Mouse (Mus musculus): ENCODE data around the gene Kndc1. TPM values are rescaled to one million over a fixed set of nuclear protein-coding genes. Genes with fewer than 3 reads are reported as not detected.

Kndc1 gene
- polyA plus RNA-seq, 1 experiment from 2014 or later = 0.11 TPM

DNA sequence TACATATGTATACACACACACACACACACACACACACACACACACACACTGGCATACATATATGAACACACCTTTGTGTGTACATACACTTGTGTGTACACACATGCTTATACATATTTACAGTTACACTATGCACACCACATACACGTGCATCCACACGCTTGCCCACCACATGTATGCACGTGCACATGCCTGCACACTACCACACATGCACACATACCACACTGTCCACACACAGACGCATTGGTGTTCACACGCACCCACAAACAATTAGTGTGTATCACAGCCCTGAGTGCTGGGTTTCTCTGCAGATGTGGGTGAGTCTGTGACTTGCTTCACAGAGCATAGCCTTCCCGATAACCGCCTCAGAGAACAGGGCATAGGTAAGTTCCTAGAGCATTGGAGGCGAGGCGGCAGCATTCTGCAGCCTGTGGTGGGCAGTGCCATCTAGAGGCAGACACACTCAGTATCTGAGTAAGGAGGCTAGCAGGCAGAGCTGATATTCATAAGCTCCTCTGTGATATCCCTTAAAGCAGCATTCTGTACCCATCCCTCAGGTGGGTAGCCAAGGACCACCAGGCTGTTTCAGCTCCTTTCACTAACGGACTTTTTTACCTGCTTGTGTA lies 17.2 kb upstream of the Kndc1 start:
- Histone ChIP-seq H3K4me2 (no peak overlapping the region), H3K36me3 (no peaks in the 10 kb centered on the region), H3K27me3 (replicated peaks) (peaks cover 26% of the 10 kb centered on the region; the same call in 1 of the 2 replicates), H3K9ac (no peak overlapping the region), H3K9me3 (no peaks in the 10 kb centered on the region), H3K4me1 (no peaks in the 10 kb centered on the region), H3K4me3 (no peak overlapping the region), H3K27ac (replicated peaks) (no peak overlapping the region)
- no peak for ATAC-seq (ENCODE audit: extremely low read depth, insufficient number of reproducible peaks, low FRiP score, low TSS enrichment)
- whole genome bisulfite sequencing = 57% methylated on average over 10 of the region's 10 CpGs

DNA sequence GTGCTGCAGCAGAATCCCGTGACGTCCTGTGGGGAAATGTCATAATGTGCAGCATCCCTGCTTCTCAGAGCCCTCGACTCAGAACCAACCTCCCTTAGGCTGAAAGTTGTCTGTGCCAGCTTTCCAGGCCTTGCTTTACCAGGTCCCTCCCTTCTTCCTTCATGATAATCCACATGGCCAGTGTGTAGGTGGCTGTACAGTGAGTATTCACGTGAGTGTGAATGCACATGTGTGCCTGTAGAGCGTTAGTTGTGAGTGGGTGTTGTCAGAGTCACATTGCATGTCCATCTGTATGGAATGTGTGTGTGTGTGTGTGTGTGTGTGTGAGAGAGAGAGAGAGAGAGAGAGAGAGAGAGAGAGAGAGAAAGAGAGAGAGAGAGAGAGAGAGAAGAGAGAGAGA lies 16.4 kb upstream of the Kndc1 start:
- Histone ChIP-seq H3K4me2 (no peak overlapping the region), H3K4me3 (no peak overlapping the region), H3K9me3 (no peaks in the 10 kb centered on the region), H3K27me3 (replicated peaks) (peaks cover 26% of the 10 kb centered on the region; the same call in 1 of the 2 replicates), H3K4me1 (no peaks in the 10 kb centered on the region), H3K36me3 (no peaks in the 10 kb centered on the region), H3K9ac (no peak overlapping the region), H3K27ac (replicated peaks) (no peak overlapping the region)
- WGBS = 70% methylated on average over 5 of the region's 5 CpGs
- no peak for ATAC-seq (ENCODE audit: extremely low read depth, insufficient number of reproducible peaks, low FRiP score, low TSS enrichment)

DNA sequence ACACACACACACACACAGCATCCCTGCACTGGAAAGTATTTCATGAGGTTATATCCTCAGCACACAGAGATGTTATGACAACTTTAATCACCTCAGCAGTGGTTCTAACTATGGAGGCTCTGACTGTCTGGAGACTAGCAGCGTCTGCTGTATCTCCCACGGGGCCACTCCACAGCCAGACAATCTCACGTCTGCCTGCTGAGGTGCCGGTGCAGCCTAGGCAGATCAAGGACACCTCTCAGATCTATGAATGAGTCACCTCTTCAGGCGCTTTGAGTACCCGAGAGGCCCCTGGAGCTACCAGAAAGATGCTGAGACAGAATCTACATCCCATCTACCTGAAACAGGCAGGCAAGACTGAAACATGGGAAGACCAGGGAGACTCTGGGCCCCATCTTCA lies 15.9 kb upstream of the Kndc1 start:
- H3K9ac ChIP-seq = no peak overlapping the region
- H3K4me1 ChIP-seq = no peaks in the 10 kb centered on the region
- WGBS = 25% methylated on average over 6 of the region's 6 CpGs
- H3K4me3 ChIP-seq = no peak overlapping the region
- no peaks in the 10 kb centered on the region for H3K9me3 ChIP-seq
- no peak for ATAC-seq (ENCODE audit: extremely low read depth, insufficient number of reproducible peaks, low FRiP score, low TSS enrichment)
- H3K36me3 ChIP-seq = no peaks in the 10 kb centered on the region
- no peak overlapping the region for H3K27ac ChIP-seq (replicated peaks)
- H3K4me2 ChIP-seq = no peak overlapping the region
- peaks cover 25% of the 10 kb centered on the region; the same call in 1 of the 2 replicates for H3K27me3 ChIP-seq (replicated peaks)

DNA sequence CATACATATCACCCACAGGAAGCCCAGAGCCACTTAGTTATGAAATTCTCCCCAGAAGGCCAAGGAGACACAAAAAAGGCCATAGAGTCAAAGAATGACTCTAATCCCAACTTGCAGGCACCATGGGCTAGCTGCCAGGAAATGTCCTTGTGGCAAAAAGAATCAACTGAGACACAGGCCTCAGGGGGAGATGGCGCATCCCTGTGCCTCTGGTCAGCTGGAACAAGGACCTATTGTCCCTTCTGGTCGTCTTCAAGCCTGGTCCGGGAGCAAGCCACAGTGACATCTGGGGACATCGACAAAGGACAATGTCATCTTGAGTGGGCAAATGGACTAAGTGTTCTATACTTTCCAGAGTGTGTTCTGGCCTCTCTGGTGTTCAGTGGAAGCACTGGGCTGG lies 11.0 kb upstream of the Kndc1 start:
- Histone ChIP-seq H3K9ac (no peak overlapping the region), H3K36me3 (no peaks in the 10 kb centered on the region), H3K9me3 (no peaks in the 10 kb centered on the region), H3K4me3 (no peak overlapping the region), H3K4me2 (no peak overlapping the region), H3K4me1 (no peaks in the 10 kb centered on the region), H3K27ac (replicated peaks) (no peak overlapping the region), H3K27me3 (replicated peaks) (0 out of 2 replicates have a peak, but pooled peaks cover 16% of the 10 kb centered on the region)
- 70% methylated on average over 4 of the region's 4 CpGs for WGBS
- ATAC-seq (ENCODE audit: extremely low read depth, insufficient number of reproducible peaks, low FRiP score, low TSS enrichment) = no peak

DNA sequence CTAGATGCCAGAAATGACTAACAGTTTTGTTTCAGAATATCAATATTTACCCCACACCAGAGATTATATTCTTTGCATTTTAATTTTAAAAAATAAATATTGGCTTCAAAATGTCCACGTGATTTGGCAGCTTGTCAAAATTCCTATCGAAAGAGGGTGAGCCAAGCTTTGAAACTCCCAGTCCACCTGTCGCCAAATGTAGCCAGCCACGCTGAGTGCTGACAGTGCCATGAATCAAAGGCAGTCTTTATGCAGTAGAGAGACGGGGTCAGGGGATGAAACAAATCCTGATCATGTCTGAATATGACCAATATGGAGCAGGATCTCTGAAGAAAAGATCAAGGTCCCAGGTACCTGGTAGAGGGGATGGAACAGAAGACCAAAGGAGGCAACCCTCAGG lies 2.7 kb upstream of the Kndc1 start:
- WGBS = 46% methylated on average over 5 of the region's 5 CpGs
- Histone ChIP-seq H3K9me3 (no peaks in the 10 kb centered on the region), H3K27ac (replicated peaks) (no peak overlapping the region), H3K4me1 (peaks cover 12% of the 10 kb centered on the region), H3K36me3 (no peaks in the 10 kb centered on the region), H3K27me3 (replicated peaks) (peaks cover 60% of the 10 kb centered on the region), H3K4me3 (no peak overlapping the region), H3K9ac (no peak overlapping the region), H3K4me2 (no peak overlapping the region)
- no peak for ATAC-seq (ENCODE audit: extremely low read depth, insufficient number of reproducible peaks, low FRiP score, low TSS enrichment)

DNA sequence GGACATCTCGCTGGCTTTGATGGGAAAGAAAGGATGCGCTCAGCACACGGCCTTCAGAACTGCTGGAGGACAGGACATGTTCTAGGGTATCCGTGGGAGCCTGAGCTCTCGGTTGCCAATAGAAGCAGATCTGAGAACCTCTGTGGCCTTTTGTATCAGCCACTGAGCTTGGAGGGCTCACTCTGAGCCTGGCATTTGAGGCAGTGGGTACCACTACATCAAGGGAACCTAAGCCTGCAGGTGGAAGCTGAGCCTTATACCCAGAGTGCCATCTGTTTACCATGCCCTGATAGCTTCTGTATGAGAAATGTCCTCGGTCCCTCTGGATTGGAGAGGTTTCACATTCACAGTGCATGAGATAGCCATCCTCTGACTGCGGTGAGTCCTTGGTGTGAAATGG lies 1.8 kb downstream of the Kndc1 start:
- Histone ChIP-seq H3K27me3 (replicated peaks) (peaks cover 85% of the 10 kb centered on the region), H3K4me1 (peaks cover 12% of the 10 kb centered on the region), H3K4me2 (no peak overlapping the region), H3K9ac (no peak overlapping the region), H3K27ac (replicated peaks) (no peak overlapping the region), H3K4me3 (no peak overlapping the region), H3K36me3 (no peaks in the 10 kb centered on the region), H3K9me3 (no peaks in the 10 kb centered on the region)
- no peak for ATAC-seq (ENCODE audit: extremely low read depth, insufficient number of reproducible peaks, low FRiP score, low TSS enrichment)
- 78% methylated on average over 7 of the region's 7 CpGs for WGBS

DNA sequence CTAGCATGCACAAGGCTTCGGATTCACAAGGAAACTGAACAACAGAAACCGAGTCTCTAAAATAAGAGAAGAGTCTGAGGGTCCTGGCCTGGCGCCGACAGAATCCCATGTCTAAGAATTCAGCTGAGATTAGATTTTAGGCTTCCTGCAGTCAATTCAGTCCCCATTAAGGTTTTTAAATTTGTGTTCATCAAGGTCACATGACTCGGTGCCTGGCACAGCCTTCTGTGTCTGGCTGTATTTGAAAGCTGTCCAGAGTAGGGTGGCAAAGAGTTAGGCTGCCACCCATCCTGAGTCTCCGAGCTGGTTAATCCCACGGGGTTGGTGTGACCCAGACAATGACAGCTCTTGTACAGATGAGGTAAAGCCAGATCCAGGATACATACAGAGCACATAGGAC lies 2.3 kb downstream of the Kndc1 start:
- Histone ChIP-seq H3K4me1 (peaks cover 12% of the 10 kb centered on the region), H3K4me3 (no peak overlapping the region), H3K4me2 (no peak overlapping the region), H3K27ac (replicated peaks) (no peak overlapping the region), H3K9ac (no peak overlapping the region), H3K36me3 (no peaks in the 10 kb centered on the region), H3K27me3 (replicated peaks) (peaks cover 89% of the 10 kb centered on the region), H3K9me3 (no peaks in the 10 kb centered on the region)
- WGBS = 72% methylated on average over 7 of the region's 7 CpGs
- ATAC-seq (ENCODE audit: extremely low read depth, insufficient number of reproducible peaks, low FRiP score, low TSS enrichment) = no peak

DNA sequence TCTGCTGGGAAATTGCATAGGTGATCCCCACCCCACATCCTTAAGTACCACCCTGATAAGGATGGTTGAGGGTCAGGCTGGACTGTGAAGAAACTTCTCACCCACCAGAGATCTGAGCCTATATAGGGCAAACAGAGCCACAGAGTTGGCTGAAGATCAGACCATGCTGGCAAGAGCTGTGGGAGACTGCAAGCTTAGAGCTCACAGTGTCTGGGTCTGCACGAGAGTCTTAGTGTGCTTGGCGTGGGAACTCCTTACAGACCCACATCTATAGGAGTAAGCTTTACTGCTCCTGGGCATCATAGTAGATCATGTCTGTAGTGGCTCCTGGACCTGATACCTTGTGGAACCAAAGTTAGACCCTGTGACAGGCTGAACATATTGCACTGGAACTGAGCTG lies 4.1 kb downstream of the Kndc1 start:
- H3K27me3 ChIP-seq (replicated peaks) = peaks cover 86% of the 10 kb centered on the region
- H3K9me3 ChIP-seq = no peaks in the 10 kb centered on the region
- H3K9ac ChIP-seq = no peak overlapping the region
- H3K4me2 ChIP-seq = no peak overlapping the region
- peaks cover 8% of the 10 kb centered on the region for H3K4me1 ChIP-seq
- no peak overlapping the region for H3K27ac ChIP-seq (replicated peaks)
- no peak for ATAC-seq (ENCODE audit: extremely low read depth, insufficient number of reproducible peaks, low FRiP score, low TSS enrichment)
- no peaks in the 10 kb centered on the region for H3K36me3 ChIP-seq
- WGBS = 66% methylated on average over 2 of the region's 2 CpGs
- H3K4me3 ChIP-seq = no peak overlapping the region

DNA sequence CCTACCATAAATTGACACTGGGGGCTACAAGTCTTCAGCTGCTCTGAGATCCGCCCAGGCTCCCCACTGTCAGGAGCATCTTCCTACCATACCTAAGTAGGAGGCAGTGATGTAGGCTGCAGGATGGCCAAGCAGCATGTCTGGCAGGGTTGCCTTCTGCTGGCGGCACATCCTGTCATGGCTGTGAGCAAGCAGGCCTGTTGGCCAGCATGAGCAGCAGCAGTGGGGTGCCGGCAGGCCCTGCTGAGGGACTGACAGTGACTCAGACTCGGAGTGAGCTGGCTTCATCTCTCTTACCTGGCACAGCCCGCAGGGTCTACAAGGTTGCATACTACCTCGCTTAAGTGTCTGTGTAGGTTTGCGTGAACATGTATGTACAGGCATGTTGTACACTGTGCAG lies 5.0 kb downstream of the Kndc1 start:
- H3K4me3 ChIP-seq = no peak overlapping the region
- ATAC-seq (ENCODE audit: extremely low read depth, insufficient number of reproducible peaks, low FRiP score, low TSS enrichment) = no peak
- H3K4me2 ChIP-seq = no peak overlapping the region
- H3K4me1 ChIP-seq = peaks cover 6% of the 10 kb centered on the region
- H3K27me3 ChIP-seq (replicated peaks) = peaks cover 86% of the 10 kb centered on the region
- 61% methylated on average over 7 of the region's 7 CpGs for WGBS
- no peaks in the 10 kb centered on the region for H3K9me3 ChIP-seq
- H3K9ac ChIP-seq = no peak overlapping the region
- H3K27ac ChIP-seq (replicated peaks) = no peak overlapping the region
- H3K36me3 ChIP-seq = no peaks in the 10 kb centered on the region

DNA sequence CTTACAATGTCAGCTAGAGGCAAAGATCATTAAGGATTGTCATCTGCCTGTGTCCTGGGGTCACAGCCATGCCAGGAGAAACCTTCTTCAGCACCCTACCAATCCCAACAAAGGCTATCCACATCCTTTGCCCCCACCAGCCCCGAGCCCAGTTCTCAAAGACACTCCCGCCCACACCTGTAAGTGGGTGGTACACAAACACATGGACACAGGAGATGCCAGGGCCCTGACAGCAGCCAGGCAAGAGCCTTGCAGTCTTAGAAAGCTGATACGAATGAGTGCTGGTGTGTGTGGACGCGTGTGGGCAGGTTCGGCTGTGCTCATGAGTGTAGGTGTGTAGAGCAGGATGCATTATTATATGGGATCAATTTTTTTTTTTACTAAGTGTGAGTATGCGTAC lies 6.0 kb downstream of the Kndc1 start:
- no peak overlapping the region for H3K27ac ChIP-seq (replicated peaks)
- H3K9ac ChIP-seq = no peak overlapping the region
- no peaks in the 10 kb centered on the region for H3K9me3 ChIP-seq
- no peak overlapping the region for H3K4me3 ChIP-seq
- ATAC-seq (ENCODE audit: extremely low read depth, insufficient number of reproducible peaks, low FRiP score, low TSS enrichment) = no peak
- no peak overlapping the region for H3K4me2 ChIP-seq
- 84% methylated on average over 7 of the region's 7 CpGs for WGBS
- H3K36me3 ChIP-seq = no peaks in the 10 kb centered on the region
- H3K4me1 ChIP-seq = no peaks in the 10 kb centered on the region
- peaks cover 86% of the 10 kb centered on the region for H3K27me3 ChIP-seq (replicated peaks)

DNA sequence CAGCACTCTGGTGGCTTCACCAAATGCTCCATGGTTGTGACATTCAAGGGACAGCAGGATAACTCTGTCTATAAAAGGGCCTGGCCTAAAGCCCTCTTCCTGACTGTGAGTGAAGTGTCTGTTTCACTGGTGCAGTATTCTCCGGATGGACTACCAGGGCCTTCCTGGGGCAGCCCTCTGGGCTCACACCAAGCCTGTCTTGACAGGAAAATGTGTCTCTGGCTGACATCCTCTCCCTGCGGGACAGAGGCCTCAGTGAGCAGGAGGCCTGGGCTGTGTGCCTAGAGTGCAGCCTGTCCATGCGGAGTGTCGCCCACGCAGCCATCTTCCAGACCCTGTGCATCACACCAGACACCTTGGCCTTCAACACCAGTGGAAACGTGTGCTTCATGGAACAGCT lies 6.4 kb downstream of the Kndc1 start:
- Histone ChIP-seq H3K9me3 (no peaks in the 10 kb centered on the region), H3K4me2 (no peak overlapping the region), H3K9ac (no peak overlapping the region), H3K36me3 (no peaks in the 10 kb centered on the region), H3K27me3 (replicated peaks) (peaks cover 86% of the 10 kb centered on the region), H3K4me3 (no peak overlapping the region), H3K4me1 (no peaks in the 10 kb centered on the region), H3K27ac (replicated peaks) (no peak overlapping the region)
- no peak for ATAC-seq (ENCODE audit: extremely low read depth, insufficient number of reproducible peaks, low FRiP score, low TSS enrichment)
- 72% methylated on average over 6 of the region's 6 CpGs for WGBS

DNA sequence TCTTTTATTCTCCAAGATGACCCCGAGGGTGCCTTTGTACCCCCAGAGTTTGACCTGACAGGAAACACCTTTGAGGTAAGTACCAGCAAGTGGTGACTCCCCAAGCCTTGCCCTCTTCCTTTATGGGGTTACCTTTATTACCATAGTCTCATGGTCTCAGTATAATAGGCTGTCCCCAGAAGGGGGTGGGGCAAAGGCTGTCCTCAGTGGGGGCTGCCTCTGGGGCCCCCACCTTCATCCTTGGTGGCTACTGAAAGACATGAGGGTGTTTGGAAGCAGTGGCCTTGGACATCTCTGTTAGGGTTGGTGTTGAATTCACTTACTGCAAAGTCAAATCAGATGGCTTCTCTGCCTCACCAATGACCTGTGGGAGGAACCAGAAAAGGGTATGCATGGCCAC lies 7.5 kb downstream of the Kndc1 start:
- 43% methylated on average over 1 of the region's 1 CpGs for WGBS
- Histone ChIP-seq H3K4me3 (no peak overlapping the region), H3K36me3 (no peaks in the 10 kb centered on the region), H3K4me2 (no peak overlapping the region), H3K27me3 (replicated peaks) (peaks cover 85% of the 10 kb centered on the region), H3K4me1 (no peaks in the 10 kb centered on the region), H3K9me3 (no peaks in the 10 kb centered on the region), H3K27ac (replicated peaks) (no peak overlapping the region), H3K9ac (no peak overlapping the region)
- no peak for ATAC-seq (ENCODE audit: extremely low read depth, insufficient number of reproducible peaks, low FRiP score, low TSS enrichment)
